Mouse (Mus musculus) inflammation-experienced regulatory T-cells (primary cell): Measurements from ENCODE around the gene Klc4. TPM values are rescaled to one million over a fixed set of nuclear protein-coding genes. Genes with fewer than 3 reads are reported as not detected.

Experiments used
- polyA plus RNA-seq, 2 experiments: library from polyadenylated mRNA; unstranded; fragments of 100-300 nt; shearing (Covaris generic); gene quantifications; one replicate each; pipeline ENCODE4 v1.2.1; 2017

The Klc4 gene
- polyA plus RNA-seq, result 10 to 100 TPM; 20.3 to 22.7 TPM

GRCm38 (mm10) chr17:46645561-46646321 lies at the start of gene Klc4, which contains the start of gene Mrpl2:
TSS of gene Klc4 (minus strand) at chr17:46646022.
TSS of gene Mrpl2 (plus strand) at chr17:46646229.

GRCm38 (mm10) chr17:46680760-46681373 lies 35.0 kb upstream of the Klc4 start, which contains the start of gene Klhdc3:
TSS of gene Klhdc3 (minus strand) at chr17:46680914.

GRCm38 (mm10) chr17:46678416-46678815 lies 32.6 kb upstream of the Klc4 start, which contains the start of gene Mea1:
TSS of gene Mea1 (plus strand) at chr17:46678793.

DNA sequence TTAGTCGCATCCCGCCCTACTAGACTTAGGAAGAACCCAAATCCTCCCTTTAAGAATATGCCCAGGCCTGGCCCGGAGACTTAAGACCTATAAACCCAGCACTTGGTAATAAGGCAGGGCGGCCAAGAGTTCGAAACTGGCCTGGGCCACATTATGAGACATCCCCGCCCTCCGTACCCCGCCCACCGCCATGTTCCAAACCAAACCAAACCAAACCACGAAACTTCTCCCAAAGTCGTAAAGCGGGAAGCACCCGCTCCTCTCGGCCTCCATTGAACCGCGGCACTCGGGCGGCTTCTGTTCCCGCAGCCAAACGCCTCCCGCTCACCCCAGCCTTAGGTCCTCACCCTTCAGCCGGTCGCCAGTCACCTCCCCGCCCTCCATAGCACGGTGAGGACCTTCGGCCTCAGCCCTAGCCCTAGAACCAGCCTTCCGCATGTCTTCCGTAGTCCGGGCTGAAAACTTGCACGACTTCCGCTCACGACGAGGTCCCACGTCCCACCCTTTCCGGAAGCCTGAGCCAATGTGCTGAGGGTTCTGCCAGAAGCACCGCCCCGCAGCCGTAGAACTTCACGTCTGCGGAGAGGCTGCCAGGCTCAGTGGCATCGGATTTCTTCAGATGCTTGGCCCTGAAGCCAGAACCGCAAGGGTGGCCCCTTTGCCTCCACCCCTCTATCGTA lies 28.2 kb upstream of the Klc4 start, which contains the start of gene Rrp36:
Gene Rrp36 (minus strand): TSS at position 503 of the 680 bp plus-strand sequence.

DNA sequence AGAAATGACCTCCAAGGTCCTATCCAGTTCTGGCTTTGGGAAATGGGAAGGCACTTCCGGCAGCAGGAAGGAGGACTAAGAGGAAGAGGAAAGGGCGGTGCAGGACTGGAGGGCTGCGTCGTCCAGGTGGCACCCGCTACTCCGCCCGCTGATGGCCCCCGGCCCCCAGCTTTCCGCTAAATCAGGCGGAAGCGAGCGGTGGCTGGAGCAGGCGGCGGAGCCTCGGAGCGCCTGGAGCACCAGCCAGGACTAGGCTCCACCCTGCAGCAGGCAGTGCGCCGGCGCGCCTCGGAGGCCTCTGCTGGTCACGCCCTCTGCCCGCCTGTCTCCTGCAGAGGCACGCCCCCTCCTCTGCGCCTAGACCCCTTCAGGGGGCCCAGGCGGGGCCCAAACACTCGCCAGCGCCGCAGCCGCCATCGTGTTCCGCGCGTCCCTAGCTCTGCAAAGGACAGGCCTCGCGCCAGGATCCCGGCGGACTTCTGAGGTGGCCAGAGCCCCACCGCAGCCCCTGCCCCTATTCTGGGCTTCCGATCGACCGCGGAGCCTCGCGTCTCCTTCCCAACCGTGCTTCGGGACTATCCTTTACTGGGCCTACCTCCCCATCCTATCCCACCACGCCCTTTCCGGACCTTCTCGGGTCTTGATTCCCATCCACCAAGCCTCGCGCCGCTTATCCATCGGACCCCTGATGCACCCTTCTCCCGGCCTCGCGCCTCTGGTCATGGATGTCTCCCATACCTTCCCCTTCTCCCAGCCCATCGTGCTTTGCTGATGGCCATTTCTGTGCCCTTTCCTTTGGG lies 4.6 kb upstream of the Klc4 start, which contains the start of gene Cul7:
Gene Cul7 (plus strand): TSS at position 106 of the 800 bp plus-strand sequence.

GRCm38 (mm10) chr17:46628791-46629684 lies 16.8 kb downstream of the Klc4 start, which contains the start of gene Ptk7:
TSS of gene Ptk7 (minus strand) at chr17:46629504.

Other genes with a start within 250 kb of the Klc4 start
- gene Crip3, start 217.1 kb downstream of the Klc4 start, polyA plus RNA-seq, result under 1 TPM in 1 of 2 experiments, not detected in 1; 0.33 TPM
- gene Slc22a7, start 207.6 kb downstream of the Klc4 start, polyA plus RNA-seq, result under 1 TPM in 1 of 2 experiments, not detected in 1; 0.11 TPM
- gene Ttbk1, start 158.3 kb downstream of the Klc4 start, polyA plus RNA-seq, result 1 to 10 TPM; 1.1 to 1.6 TPM
- gene Dnph1, start 149.3 kb downstream of the Klc4 start, polyA plus RNA-seq, result 1 to 10 TPM in 1 of 2 experiments, under 1 TPM in 1; 0.55 to 4.5 TPM
- gene Cul9, start 99.6 kb downstream of the Klc4 start, polyA plus RNA-seq, result 1 to 10 TPM; 6.1 to 7.9 TPM
- 10 to 100 TPM; 37.4 to 37.8 TPM for gene Srf, start 89.8 kb downstream of the Klc4 start, polyA plus RNA-seq
- gene Ptk7, start 16.5 kb downstream of the Klc4 start, polyA plus RNA-seq, result under 1 TPM; 0.05 to 0.65 TPM
- gene Mrpl2, start 207 bp upstream of the Klc4 start, polyA plus RNA-seq, result 10 to 100 TPM; 43.1 to 70.4 TPM
- 10 to 100 TPM in 1 of 2 experiments, 1 to 10 TPM in 1; 4.5 to 10.7 TPM for gene Cul7, start 4.3 kb upstream of the Klc4 start, polyA plus RNA-seq
- 10 to 100 TPM; 58.4 to 61.9 TPM for gene Rrp36, start 28.3 kb upstream of the Klc4 start, polyA plus RNA-seq
- gene Mea1, start 32.8 kb upstream of the Klc4 start, polyA plus RNA-seq, result 100 to 1,000 TPM; 121 to 157 TPM
- 10 to 100 TPM; 49.1 to 55.5 TPM for gene Klhdc3, start 34.9 kb upstream of the Klc4 start, polyA plus RNA-seq
- 10 to 100 TPM; 68.8 to 83.5 TPM for gene Ppp2r5d, start 59.1 kb upstream of the Klc4 start, polyA plus RNA-seq
- 10 to 100 TPM; 46.9 to 49.2 TPM for gene Pex6, start 65.4 kb upstream of the Klc4 start, polyA plus RNA-seq
- gene Gnmt, start 83.1 kb upstream of the Klc4 start, polyA plus RNA-seq, result 1 to 10 TPM; 1.2 to 2.7 TPM
- gene Cnpy3, start 106.2 kb upstream of the Klc4 start, polyA plus RNA-seq, result 10 to 100 TPM; 52.9 to 67.7 TPM
- under 1 TPM in 1 of 2 experiments, not detected in 1; 0.66 TPM for gene Ptcra, start 117.7 kb upstream of the Klc4 start, polyA plus RNA-seq
- 10 to 100 TPM; 25.3 to 26.4 TPM for gene 2310039H08Rik, start 126.6 kb upstream of the Klc4 start, polyA plus RNA-seq
- gene Rpl7l1, start 136.7 kb upstream of the Klc4 start, polyA plus RNA-seq, result 100 to 1,000 TPM; 118 to 123 TPM
- 10 to 100 TPM; 35.0 to 36.8 TPM for gene Bicral, start 212.5 kb upstream of the Klc4 start, polyA plus RNA-seq
- 10 to 100 TPM; 52.3 to 54.9 TPM for gene Tbcc, start 244.7 kb upstream of the Klc4 start, polyA plus RNA-seq